Mouse (Mus musculus) hindbrain, embryonic 10.5 days (tissue): ENCODE results near the gene Camk1g. TPM values are rescaled to one million over a fixed set of nuclear protein-coding genes. Genes with fewer than 3 reads are reported as not detected.
A peak's percentile ranks its signal among the peaks of the same experiment; 100 is the strongest.

ENCODE experiments used
- DNase-seq: peaks from one replicate; pipeline ENCODE4 v3.0.0-alpha.2; 2017; ENCODE audit warnings: low spot score
- H3K27ac ChIP-seq: fragments of 300-500 bp; sonication (generic); 2 replicates; pipeline ENCODE4 v1.5.1; 2016; ENCODE audit warnings: mild to moderate bottlenecking, moderate library complexity
- H3K27me3 ChIP-seq: fragments of 300-500 bp; sonication (generic); 2 replicates; pipeline ENCODE4 v1.6.1; 2016; ENCODE audit warnings: mild to moderate bottlenecking; ENCODE audit not compliant: poor library complexity, insufficient read depth, severe bottlenecking
- H3K36me3 ChIP-seq: fragments of 300-500 bp; sonication (generic); 2 replicates; pipeline ENCODE4 v1.6.1; 2016; ENCODE audit warnings: mild to moderate bottlenecking, moderate library complexity
- H3K4me1 ChIP-seq: fragments of 300-500 bp; sonication (generic); replicated peaks from 2 replicates; pipeline ENCODE4 v1.6.1; 2016; ENCODE audit warnings: mild to moderate bottlenecking
- H3K4me3 ChIP-seq: fragments of 300-500 bp; sonication (generic); 2 replicates; pipeline ENCODE4 v1.5.1; 2016; ENCODE audit warnings: mild to moderate bottlenecking, moderate library complexity
- H3K9me3 ChIP-seq: fragments of 300-500 bp; sonication (generic); 2 replicates; pipeline ENCODE4 v1.6.1; 2016; ENCODE audit warnings: mild to moderate bottlenecking, moderate library complexity
- WGBS: fragments of 180-500 bp; shearing (Covaris S2); methylation state at CpG from one replicate; pipeline ENCODE4 v1.1.7; 2016; 5-methylcytosine and 5-hydroxymethylcytosine counted together
- polyA plus RNA-seq: library from polyadenylated mRNA; unstranded; fragments of >200 nt; fragmentation: Nextera tagmentation; extraction: Ambion mirVana; gene quantifications from 2 replicates; pipeline ENCODE4 v1.2.1, GENCODE M21; 2016

The Camk1g gene
- polyA plus RNA-seq, 1 experiment from 2014 or later, result 15.5 TPM

- Histone ChIP-seq H3K27me3 (peaks cover 11% of the 10 kb centered on the region; the same call in 1 of the 2 replicates), H3K4me3 (no peak overlapping the region), H3K9me3 (no peaks in the 10 kb centered on the region), H3K27ac (no peak overlapping the region), H3K4me1 (peaks cover 28% of the 10 kb centered on the region), H3K36me3 (no peaks in the 10 kb centered on the region)
- 92% methylated on average over 2 of the region's 2 CpGs for WGBS
- DNase-seq, result no peak
These were observed 63.3 kb downstream of the Camk1g start for GRCm38 (mm10) chr1:193306832-193307231.

DNA sequence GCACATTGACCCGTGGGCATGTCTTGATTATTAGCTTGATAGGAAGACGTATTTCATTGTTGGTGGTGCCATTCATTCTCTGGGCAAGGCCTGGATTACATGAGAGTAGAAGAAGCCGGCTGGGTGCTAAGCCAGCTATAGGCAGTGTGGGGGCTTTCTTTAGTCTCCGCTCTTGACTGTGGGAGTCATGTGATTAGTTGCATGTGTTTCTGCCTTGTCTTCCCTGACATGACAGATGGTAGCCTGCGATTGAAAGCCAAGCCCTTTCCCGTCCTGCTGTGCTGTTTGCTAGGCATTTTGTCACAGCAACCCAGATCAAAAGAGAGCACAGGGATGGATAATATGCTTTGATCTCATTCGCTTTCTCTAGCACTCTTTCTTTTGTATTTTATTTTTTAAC lies 64.7 kb downstream of the Camk1g start:
- Histone ChIP-seq H3K36me3 (no peaks in the 10 kb centered on the region), H3K4me1 (peaks cover 28% of the 10 kb centered on the region), H3K4me3 (no peak overlapping the region), H3K9me3 (no peaks in the 10 kb centered on the region), H3K27ac (no peak overlapping the region), H3K27me3 (peaks cover 14% of the 10 kb centered on the region; the same call in 1 of the 2 replicates)
- WGBS, result 23% methylated on average over 7 of the region's 7 CpGs
- peak; percentile 50 for DNase-seq

DNA sequence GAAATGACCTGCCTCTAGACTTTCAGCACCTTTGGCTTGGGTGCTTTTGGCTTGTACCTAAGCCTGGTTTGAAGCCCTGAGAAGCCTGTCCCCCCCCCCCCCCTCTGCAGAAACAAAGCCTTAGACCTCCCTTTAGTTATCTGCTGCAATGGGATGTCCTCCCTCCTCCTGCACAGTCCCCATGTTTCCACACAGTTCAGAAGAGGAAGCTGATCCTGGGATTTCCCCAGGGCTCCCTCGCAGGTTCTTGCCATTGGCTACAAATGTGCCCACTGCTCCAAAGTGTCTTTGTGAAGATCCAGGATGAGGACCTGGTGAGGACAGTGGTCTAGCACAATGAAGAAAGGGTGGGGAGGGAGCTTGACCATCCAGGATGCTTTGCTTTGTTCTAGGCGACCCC lies 67.0 kb downstream of the Camk1g start:
- no peaks in the 10 kb centered on the region for H3K9me3 ChIP-seq
- H3K27me3 ChIP-seq, result peaks cover 14% of the 10 kb centered on the region; the same call in 1 of the 2 replicates
- H3K36me3 ChIP-seq, result no peaks in the 10 kb centered on the region
- peaks cover 28% of the 10 kb centered on the region for H3K4me1 ChIP-seq
- H3K4me3 ChIP-seq, result no peak overlapping the region
- no peak for DNase-seq
- 65% methylated on average over 2 of the region's 2 CpGs for WGBS
- H3K27ac ChIP-seq, result peak overlapping the region; percentile 13; the same call in 1 of the 2 replicates

DNA sequence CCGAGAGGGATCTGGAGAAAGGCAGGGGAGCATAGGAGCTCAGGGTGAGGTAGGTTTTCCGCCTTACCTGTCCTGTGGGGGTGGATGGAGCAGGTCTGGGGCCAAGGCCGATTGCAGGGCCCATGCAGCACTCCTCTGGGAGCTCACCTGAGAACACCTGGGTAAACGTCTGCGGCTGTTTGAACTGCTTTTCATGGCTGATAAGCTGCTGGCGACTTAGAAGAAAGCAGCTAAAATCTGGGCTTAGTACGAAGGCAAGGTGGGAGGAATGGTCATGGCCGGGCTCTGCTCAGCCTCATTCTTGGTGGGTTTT lies 68.0 kb downstream of the Camk1g start:
- DNase-seq, result no peak
- H3K27ac ChIP-seq, result 0 out of 2 replicates have a peak overlapping the region, but pooled peaks have one; percentile 19
- H3K36me3 ChIP-seq, result no peaks in the 10 kb centered on the region
- no peak overlapping the region for H3K4me3 ChIP-seq
- peaks cover 28% of the 10 kb centered on the region for H3K4me1 ChIP-seq
- peaks cover 14% of the 10 kb centered on the region; the same call in 1 of the 2 replicates for H3K27me3 ChIP-seq
- H3K9me3 ChIP-seq, result no peaks in the 10 kb centered on the region
- 66% methylated on average over 8 of the region's 8 CpGs for WGBS

- 71% methylated on average over 6 of the region's 6 CpGs for WGBS
- no peaks in the 10 kb centered on the region for H3K9me3 ChIP-seq
- H3K36me3 ChIP-seq, result no peaks in the 10 kb centered on the region
- 0 out of 2 replicates have a peak overlapping the region, but pooled peaks have one; percentile 19 for H3K27ac ChIP-seq
- no peak overlapping the region for H3K4me3 ChIP-seq
- no peak for DNase-seq
- H3K27me3 ChIP-seq, result peaks cover 14% of the 10 kb centered on the region; the same call in 1 of the 2 replicates
- peaks cover 28% of the 10 kb centered on the region for H3K4me1 ChIP-seq
These were observed 68.6 kb downstream of the Camk1g start for GRCm38 (mm10) chr1:193301216-193302092.

DNA sequence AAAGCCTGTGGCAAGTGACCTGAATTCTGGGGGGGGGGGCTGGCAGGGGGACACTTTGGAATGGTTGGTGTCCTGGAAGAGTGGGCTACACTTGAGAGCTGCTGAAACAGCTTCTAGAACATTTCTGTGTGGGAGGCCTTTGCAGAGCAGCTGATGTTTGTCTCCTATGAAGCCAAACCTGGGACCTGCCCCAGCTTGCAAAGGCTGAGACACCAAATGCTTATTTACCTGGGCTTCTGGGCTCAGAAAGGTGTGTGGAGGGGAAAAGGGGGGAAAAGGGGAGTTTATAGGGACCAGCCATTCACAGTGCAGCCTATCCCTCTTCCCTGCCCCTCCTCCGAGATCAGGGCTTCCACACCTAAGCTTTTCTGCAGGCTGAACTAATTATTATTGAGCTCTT lies 70.1 kb downstream of the Camk1g start:
- Histone ChIP-seq H3K27ac (no peak overlapping the region), H3K36me3 (no peaks in the 10 kb centered on the region), H3K4me3 (no peak overlapping the region), H3K4me1 (peaks cover 16% of the 10 kb centered on the region), H3K27me3 (peaks cover 14% of the 10 kb centered on the region; the same call in 1 of the 2 replicates), H3K9me3 (no peaks in the 10 kb centered on the region)
- WGBS, result 67% methylated on average over 1 of the region's 1 CpGs
- no peak for DNase-seq

GRCm38 (mm10) chr1:193298141-193298765 lies 71.8 kb downstream of the Camk1g start:
- Histone ChIP-seq H3K4me3 (no peak overlapping the region), H3K36me3 (no peaks in the 10 kb centered on the region), H3K9me3 (no peaks in the 10 kb centered on the region), H3K27me3 (peaks cover 10% of the 10 kb centered on the region; the same call in 1 of the 2 replicates), H3K27ac (no peak overlapping the region), H3K4me1 (peaks cover 6% of the 10 kb centered on the region; the same call in 1 of the 2 replicates)
- DNase-seq, result no peak
- WGBS, result 87% methylated on average over 3 of the region's 3 CpGs

Other genes with a start within 250 kb of the Camk1g start
- 7.0 and 9.3 TPM in 2 replicates for gene Diexf, start 240.0 kb downstream of the Camk1g start, polyA plus RNA-seq
- gene Irf6, start 217.2 kb downstream of the Camk1g start, polyA plus RNA-seq, result 3.7 and 4.9 TPM in 2 replicates
- gene A130010J15Rik, start 202.3 kb downstream of the Camk1g start, polyA plus RNA-seq, result 13.8 and 17.7 TPM in 2 replicates
- 1.5 and 1.8 TPM in 2 replicates for gene Traf3ip3, start 168.6 kb downstream of the Camk1g start, polyA plus RNA-seq
- 0.37 and 0.46 TPM in 2 replicates for gene Lamb3, start 162.6 kb downstream of the Camk1g start, polyA plus RNA-seq
- not detected in 2 replicates for gene Hsd11b1, start 106.2 kb downstream of the Camk1g start, polyA plus RNA-seq
- gene G0s2, start 97.1 kb downstream of the Camk1g start, polyA plus RNA-seq, result 5.6 and 7.6 TPM in 2 replicates